Mouse (Mus musculus): ENCODE measurements around the gene Fat3.

Fat3 gene

GRCm38 (mm10) chr9:16501186-16501711, at the start of gene Fat3:
TSS of gene Fat3 (minus strand) at chr9:16501285.
- DNase-seq (ENCODE audit: low read depth, low spot score) = no peak

DNA sequence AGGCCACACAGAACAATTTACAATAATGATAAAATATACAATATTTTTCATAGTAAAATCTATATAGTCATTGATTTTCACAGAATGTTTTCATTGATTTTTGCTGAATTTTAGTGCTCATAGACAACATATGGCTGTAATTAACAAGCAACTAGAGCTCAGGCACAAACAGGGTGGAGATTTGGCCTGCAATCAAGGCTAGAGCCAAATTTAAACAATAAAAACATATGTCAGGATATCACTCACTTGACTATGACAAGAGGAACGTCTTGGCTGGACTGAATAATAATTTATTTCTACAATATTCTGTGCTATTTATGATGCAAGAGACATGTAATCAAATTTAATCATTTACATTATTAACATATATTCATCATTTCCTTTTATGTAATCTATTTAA, 31.8 kb upstream of the Fat3 start:
- DNase-seq (ENCODE audit: low read depth, low spot score) = no peak

DNA sequence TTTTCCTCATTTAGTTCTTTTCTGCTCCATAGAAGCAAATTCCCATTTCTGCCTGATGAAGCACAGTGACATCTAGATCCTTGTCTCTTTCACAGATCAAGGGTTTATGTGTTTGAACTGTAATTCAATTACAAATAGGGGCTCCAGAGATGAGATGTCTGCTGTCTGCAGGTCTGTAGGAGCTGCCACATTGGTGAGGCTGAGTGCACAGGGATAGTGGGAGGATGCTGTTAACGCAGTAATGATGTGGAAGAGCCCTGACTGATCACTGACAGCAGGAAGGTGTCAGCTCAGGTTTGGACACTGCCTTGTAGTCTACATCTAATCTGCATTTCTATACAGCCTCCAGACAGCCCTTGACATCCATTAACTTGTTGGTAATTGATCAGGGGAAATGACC, 16.5 kb upstream of the Fat3 start:
- no peak for DNase-seq (ENCODE audit: low read depth, low spot score)

DNA sequence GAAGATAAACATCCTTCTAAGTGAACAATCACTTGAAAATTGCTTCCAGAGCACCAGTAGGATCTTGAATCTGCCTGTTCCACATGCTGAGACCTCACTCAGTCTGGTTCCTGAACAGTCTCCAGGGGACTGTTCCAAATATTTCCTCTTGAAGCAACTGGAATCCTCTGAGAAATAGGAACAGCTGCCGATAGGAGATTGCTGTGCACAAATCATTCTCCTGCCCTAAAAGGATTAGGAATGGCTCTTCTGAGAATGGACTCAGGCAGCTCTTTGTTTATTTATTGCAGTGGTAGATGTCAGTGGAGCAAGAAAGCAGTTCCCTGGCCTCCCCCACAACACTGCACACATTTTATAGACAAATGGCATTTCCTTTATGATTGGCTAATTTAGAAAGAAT, 10.9 kb upstream of the Fat3 start:
- DNase-seq (ENCODE audit: low read depth, low spot score) = no peak

GRCm38 (mm10) chr9:16503776-16504175, 2.7 kb upstream of the Fat3 start:
- no peak for DNase-seq (ENCODE audit: low read depth, low spot score)

DNA sequence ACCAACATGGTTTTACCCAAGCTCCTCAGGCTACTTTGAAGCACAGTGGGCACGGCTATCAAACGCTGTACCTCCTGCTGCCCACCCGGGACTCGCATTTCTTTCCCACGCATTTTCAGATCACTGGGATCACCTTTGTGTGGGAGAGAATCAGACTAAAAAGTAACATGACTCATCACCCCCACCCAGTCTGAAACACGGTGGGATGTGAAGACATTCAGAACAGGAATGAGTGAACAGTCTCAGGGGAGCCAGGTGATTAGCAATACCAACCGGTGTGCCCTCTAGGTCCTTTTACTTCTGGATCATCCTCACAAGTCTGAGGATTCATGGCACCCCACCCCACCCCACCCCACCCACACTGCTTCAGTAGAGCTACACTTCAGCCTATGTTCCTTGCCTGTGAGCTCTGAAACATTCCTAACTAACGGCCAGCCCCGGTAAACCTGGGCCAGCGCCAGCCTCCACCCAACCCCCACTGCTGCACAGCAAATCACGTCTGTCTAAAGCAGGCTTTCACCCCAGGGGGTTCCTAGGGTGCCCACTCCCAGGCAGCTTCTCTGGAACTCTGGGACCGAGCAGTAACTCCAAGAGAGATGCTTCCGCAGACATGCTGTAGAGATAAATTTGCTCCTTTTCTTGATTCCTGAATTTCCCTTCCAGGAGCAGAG, 1.7 kb upstream of the Fat3 start:
- DNase-seq (ENCODE audit: low read depth, low spot score) = no peak

DNA sequence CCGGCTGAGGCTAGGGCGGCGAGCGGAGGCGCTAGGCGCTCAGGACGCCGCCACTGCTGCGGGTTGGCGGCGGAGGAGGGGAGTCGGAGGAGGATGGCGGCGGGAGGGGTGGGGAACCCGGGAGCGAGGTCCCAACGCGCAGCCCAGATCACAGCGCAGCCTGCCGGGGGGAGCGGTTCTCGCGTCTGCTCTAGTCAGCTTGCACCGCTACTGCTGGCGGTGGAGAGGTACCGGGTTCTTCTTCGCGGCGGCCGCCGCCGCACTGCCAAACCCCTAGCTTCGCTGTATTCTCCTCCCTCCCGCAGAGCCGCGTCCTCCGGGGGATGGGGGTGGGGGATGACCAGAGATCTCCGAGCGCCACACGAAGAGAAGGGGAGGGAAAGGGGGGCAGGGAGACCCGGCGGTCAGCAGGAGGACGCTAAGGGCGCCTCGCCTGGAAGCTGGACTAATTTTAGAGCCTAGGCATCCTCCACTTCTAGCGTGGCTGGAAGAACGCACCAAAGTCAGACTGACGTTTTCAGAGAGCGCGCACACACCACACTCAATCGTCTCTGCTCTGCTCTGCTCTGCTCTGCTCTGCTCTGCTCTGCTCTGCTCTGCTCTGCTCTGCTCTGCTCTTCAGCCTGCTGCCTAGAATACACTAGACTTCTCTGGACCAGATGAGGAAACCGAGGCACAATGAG, 1.0 kb upstream of the Fat3 start:
- no peak for DNase-seq (ENCODE audit: low read depth, low spot score)

DNA sequence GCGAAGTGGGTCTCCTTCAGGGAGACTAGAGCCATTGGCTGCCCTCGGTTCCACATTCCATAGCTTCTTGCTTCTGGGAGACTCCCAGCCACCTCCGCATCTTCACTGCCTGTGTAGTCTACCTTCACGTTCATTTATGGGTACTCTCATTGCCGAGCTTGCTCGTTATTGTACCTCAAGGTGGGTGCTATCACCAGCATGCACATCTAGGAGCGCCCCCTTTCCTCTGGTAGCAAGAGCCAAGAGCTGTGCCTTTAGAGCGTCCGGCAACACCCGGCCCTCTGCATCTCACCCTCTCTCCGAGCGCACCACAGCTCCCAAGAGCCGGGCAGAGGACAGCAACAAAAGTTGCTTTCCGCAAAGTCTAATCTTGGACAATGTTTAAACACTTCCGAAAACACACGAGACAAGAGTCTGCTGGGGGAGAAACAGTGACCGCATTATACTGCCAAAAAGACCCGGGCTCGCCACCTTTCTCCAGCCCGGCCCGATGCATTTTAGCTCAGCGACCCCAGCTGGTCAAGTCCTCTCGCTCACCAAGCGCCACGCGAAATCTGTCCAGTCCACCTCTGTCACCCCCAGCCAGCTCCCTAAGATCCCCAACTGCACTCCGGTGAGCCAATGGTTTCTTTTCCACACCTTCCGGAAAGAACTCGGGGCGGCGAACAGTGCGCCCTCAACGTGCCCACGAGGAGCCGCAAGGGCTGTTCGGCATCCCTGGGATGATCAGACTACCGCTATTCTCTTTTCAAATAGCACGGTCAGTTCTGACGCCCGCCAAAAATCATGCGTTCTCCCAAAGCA, 501 bp downstream of the Fat3 start:
- DNase-seq (ENCODE audit: low read depth, low spot score) = no peak

DNA sequence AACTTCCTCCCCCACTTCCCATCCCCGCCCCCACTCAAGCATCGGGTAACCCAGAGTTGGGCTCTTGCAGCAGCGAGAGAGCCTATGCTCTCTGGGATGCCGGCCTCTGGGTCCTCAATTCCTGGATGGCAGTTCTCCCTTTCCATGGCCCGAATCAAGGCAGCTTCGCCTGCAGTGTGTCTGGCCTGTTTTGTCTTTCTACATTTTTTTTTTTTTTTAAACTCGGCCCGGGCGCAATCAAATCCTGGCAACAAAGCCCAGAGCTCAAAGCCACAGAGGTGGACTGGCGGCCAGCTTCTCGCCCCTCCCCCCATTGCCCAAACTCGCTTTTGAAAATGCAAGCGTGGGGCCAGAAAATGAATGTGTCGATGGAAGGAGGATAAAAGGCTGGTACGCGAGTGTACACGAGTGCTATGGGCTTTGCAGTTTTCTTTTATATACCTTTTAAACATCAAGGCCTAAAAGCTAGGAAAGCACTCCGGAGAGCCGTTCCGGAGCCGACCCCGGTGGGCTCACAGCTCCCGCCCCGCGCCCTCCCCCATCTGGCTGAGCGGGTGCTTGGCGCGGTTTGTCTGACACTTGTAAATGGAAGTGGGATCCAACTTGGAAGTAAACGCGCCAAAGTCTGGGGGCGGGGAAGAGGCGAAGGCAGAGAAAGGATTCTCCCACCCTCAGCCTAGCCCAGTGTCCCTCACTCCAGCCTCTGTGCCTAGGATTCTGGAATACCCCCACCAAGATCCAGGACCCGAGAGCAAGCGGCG, 1.3 kb downstream of the Fat3 start:
- no peak for DNase-seq (ENCODE audit: low read depth, low spot score)

DNA sequence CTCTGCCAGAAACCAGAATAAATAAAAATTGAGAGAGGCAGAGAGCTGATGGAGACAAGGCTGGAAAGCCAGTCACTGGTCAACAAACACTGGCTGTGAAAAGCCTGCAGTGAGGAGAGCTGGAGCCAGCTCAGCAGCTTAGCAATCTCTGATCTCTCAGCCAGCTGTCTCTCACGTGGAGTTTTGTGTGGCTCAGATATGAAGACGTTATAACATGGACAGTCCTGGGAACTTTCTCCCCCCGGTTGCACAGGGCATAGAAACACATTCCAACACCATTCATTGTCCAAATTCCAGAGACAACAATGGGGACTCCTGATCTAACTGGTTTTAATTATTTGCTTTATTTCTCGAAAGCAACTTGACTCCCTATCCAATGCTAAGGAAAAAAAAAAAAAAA, 2.2 kb downstream of the Fat3 start:
- no peak for DNase-seq (ENCODE audit: low read depth, low spot score)

- DNase-seq (ENCODE audit: low read depth, low spot score) = no peak
Observed at GRCm38 (mm10) chr9:16497361-16497760, 3.7 kb downstream of the Fat3 start.

DNA sequence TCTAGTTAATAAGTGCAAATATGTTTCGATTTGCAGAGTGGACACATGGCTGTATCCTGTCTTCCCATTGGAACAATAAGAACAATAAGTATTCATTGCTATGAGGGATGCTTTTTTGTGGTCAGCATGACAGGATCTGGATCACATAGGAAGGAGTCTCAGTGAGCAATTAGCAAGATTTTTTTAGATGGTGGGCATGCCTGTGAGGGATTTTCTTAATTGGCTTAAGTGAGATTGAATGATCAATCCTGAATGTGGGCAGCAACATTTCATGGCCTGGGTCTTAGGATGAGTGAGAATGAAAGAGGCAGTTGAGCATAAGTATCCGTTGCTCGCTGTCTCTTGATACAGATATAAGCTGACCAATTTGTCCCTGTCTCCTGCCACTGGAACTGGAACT, 4.8 kb downstream of the Fat3 start:
- no peak for DNase-seq (ENCODE audit: low read depth, low spot score)

- DNase-seq (ENCODE audit: low read depth, low spot score) = no peak
Observed at GRCm38 (mm10) chr9:16489661-16490060, 11.4 kb downstream of the Fat3 start.

DNA sequence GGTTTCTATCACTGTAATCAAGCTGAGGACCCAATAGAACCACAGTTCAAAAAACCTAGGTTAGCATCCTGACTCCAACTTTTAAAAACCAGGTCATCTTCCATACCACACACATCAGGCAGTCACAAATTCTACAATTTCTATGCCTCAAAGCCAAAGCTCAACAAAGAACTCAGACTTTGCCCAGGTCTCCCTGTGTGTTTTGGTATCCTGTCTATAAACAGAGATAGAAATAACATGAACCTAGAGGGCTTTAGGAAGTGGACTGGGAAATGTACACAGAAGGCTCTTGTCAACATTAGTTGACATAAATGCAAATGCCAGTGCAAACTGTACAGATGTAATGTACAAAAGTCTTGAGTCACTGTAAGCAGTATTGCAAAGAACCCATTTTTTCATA, 13.5 kb downstream of the Fat3 start:
- no peak for DNase-seq (ENCODE audit: low read depth, low spot score)

GRCm38 (mm10) chr9:16486229-16486628, 14.9 kb downstream of the Fat3 start:
- no peak for DNase-seq (ENCODE audit: low read depth, low spot score)

- DNase-seq (ENCODE audit: low read depth, low spot score) = no peak
Observed at GRCm38 (mm10) chr9:16485173-16485572, 15.9 kb downstream of the Fat3 start.

GRCm38 (mm10) chr9:16484765-16485164, 16.3 kb downstream of the Fat3 start:
- no peak for DNase-seq (ENCODE audit: low read depth, low spot score)

- no peak for DNase-seq (ENCODE audit: low read depth, low spot score)
Observed at GRCm38 (mm10) chr9:16461491-16461890, 39.6 kb downstream of the Fat3 start.

DNA sequence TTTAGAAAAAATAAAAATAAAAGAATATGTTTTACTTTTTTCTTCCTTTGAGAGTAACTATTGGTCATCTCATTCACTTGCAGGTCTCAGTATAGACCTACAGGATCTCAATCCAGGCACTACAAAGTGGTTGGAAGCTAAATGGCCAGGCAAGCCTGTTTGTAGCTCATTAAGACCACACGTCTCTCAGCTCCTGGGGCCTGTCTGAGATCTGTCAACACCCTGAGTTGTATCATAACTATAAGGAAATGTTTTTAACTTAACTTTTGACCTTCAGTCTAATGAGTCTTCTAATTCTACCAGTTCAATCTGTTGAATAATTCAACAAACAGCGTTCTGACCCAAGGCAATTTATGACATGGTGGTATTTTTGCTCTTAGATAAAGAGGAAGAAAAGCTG, 40.5 kb downstream of the Fat3 start:
- DNase-seq (ENCODE audit: low read depth, low spot score) = no peak

DNA sequence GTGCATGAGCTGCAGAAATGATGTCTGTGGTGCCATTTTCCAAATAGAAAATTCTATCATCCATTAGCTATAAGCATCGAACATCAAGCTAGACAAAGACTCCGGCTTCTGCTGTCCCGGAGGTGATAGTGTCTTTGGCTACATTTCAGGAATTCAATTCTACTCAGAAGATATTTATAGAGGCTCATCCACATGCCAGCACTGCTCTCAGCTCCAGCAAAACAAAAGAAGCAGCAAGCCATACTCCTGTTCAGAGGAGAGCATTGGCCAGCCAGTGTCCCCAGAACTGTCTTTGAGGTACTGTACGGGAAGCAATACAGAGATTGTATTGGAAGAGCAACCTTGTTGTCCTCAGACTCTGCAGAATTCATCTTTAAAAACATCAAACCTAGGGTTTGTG, 59.2 kb downstream of the Fat3 start:
- DNase-seq (ENCODE audit: low read depth, low spot score) = no peak

DNA sequence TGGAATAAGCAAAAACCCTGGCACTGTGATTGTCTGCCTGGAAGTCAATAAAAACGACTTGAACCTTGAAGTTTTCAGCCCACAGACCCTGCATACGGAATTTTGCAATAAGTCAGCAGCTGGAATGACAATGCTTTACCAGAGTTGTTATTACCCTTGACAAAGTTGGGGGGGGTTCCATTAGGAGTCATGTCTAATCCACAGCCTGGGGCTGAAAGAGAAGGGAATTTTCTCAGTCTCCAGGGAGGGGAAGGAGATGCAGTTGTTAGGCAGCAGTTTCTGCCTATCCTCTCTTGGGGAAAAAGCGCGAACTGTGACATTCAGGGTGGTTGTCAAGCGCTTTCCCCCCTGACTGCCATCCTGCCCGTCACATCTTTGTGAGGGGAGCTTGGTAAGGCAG, 60.4 kb downstream of the Fat3 start:
- DNase-seq (ENCODE audit: low read depth, low spot score) = no peak

DNA sequence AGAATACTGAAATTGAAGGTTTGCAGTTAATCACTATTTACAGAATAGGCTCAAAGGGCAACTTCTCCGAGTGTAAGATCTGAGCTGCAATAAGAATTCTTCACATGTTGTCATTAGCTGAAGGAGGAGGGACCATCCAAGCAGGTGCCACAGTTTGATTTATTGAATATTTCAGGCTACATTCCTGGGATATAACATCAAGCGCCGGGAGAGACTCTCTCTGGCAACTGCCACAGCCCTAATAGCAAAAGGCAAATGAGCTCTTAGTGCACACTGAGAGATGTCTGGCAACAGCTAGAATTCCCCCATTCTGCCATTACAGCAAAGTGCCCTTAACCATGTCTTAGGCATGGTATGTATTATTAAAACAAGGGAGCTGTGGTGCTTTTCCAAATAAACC, 61.1 kb downstream of the Fat3 start:
- DNase-seq (ENCODE audit: low read depth, low spot score) = no peak
